Mouse (Mus musculus) erythroblast, embryonic 14.5 days (primary cell): ENCODE measurements around the gene Trpc2.

Experiments used
- GATA1 ChIP-seq: IDR thresholded peaks from 2 replicates; pipeline ENCODE4 v1.6.1; 2012; ENCODE audit warnings: low read length, inconsistent platforms, mixed read lengths
- TAL1 ChIP-seq: IDR thresholded peaks from 3 replicates; pipeline ENCODE4 v1.6.1; 2012; ENCODE audit warnings: low read length, inconsistent platforms, mixed read lengths

- TF ChIP-seq GATA1 (no peak), TAL1 (no peak)
Measured at GRCm38 (mm10) chr7:102132395-102132794, 49.5 kb downstream of the Trpc2 start.
